ENCODE assay signal across 10 mouse cellular contexts in genomic region chr17:71561631-71562030, GRCm38 (mm10). TPM values are rescaled to one million over a fixed set of nuclear protein-coding genes. Genes with fewer than 3 reads are reported as not detected.
A peak's percentile ranks its signal among the peaks of the same experiment; 100 is the strongest.
DNase-seq lines count a peak whose midpoint lies in the region; ATAC-seq and TF ChIP-seq lines count a peak whose summit lies in the region.
"Had no signal": no experiment of that assay in that cellular context is flagged by ENCODE, and none has a peak within 500 bp of the region (broad histone marks: within the 10 kb centered on the region; RNA-seq: fewer than 3 reads in every experiment).

No protein-coding gene starts in this region.

- H3K27ac ChIP-seq in kidney, postnatal 0 days, result no peak overlapping the region
- no peak overlapping the region for H3K27ac ChIP-seq in limb, embryonic 14.5 days (replicated peaks; ENCODE audit: low read depth, low read length)

- no peaks in the 10 kb centered on the region for H3K36me3 ChIP-seq in kidney, postnatal 0 days (ENCODE audit: insufficient read depth, low read length)
- no peaks in the 10 kb centered on the region for H3K36me3 ChIP-seq in limb, embryonic 14.5 days (ENCODE audit: control insufficient read depth, insufficient read depth, low read length)

- TF ChIP-seq CTCF in kidney, postnatal 0 days (IDR thresholded peaks at IDR 0.05; ENCODE audit: low read depth), result peak; percentile 67

- H3K27me3 ChIP-seq in kidney, postnatal 0 days (ENCODE audit: insufficient read depth, low read length), result no peaks in the 10 kb centered on the region
- no peaks in the 10 kb centered on the region for H3K27me3 ChIP-seq in limb, embryonic 14.5 days (ENCODE audit: control insufficient read depth, insufficient read depth, low read length)

- H3K9ac ChIP-seq in kidney, postnatal 0 days (ENCODE audit: low read depth, low read length), result no peak overlapping the region
- no peak overlapping the region for H3K9ac ChIP-seq in limb, embryonic 14.5 days (ENCODE audit: low read depth, low read length, severe bottlenecking)

- H3K4me3 ChIP-seq in kidney, postnatal 0 days (replicated peaks; ENCODE audit: low read depth, low read length), result no peak overlapping the region
- H3K4me3 ChIP-seq in limb, embryonic 14.5 days (replicated peaks; ENCODE audit: low read length), result no peak overlapping the region
- H3K4me3 ChIP-seq: myocyte had no signal

- peak; percentile 45 for DNase-seq in adrenal gland, postnatal 10 days
- DNase-seq in adrenal gland, postnatal 25 days, result no peak
- peak; percentile 58 for DNase-seq in kidney, postnatal 0 days (ENCODE audit: low spot score)
- DNase-seq in kidney, adult 11 months, result no peak
- DNase-seq in B cell, adult 2 months, result peak; percentile 66 to 73
- peak; percentile 62 to 68 for DNase-seq in cerebellum, postnatal 14 days
- DNase-seq in limb, embryonic 14.5 days (ENCODE audit: low spot score), result peak; percentile 49
- DNase-seq in thymus, postnatal 4 days, result peak; percentile 48

- no peak for ATAC-seq in kidney, postnatal 0 days (replicated peaks; ENCODE audit: low FRiP score, low read depth)
- no peak for ATAC-seq in limb, embryonic 14.5 days (ENCODE audit: low FRiP score, low read depth)

- no peak overlapping the region for H3K4me2 ChIP-seq in kidney, postnatal 0 days (ENCODE audit: low read length)
- H3K4me2 ChIP-seq in limb, embryonic 14.5 days (replicated peaks; ENCODE audit: low read depth, low read length, severe bottlenecking), result no peak overlapping the region

- TF ChIP-seq POLR2A in limb, embryonic 14.5 days (IDR thresholded peaks at IDR 0.05; ENCODE audit: borderline replicate concordance, extremely low read depth, insufficient read depth, insufficient read length), result no peak

- no peaks in the 10 kb centered on the region for H3K4me1 ChIP-seq in kidney, postnatal 0 days (replicated peaks; ENCODE audit: insufficient read depth, low read length)
- no peaks in the 10 kb centered on the region for H3K4me1 ChIP-seq in limb, embryonic 14.5 days (ENCODE audit: control insufficient read depth, insufficient read depth, low read length)

- H3K9me3 ChIP-seq in kidney, postnatal 0 days (replicated peaks; ENCODE audit: low read length), result no peaks in the 10 kb centered on the region
- H3K9me3 ChIP-seq in limb, embryonic 14.5 days (ENCODE audit: control insufficient read depth, low read length), result no peaks in the 10 kb centered on the region

RNA-seq across cellular contexts. Expression of gene Spdya, which starts 9.8 kb away (rescaled TPM):
- under 1 TPM; 0.45 to 0.55 TPM for total RNA-seq in adrenal gland, postnatal 10 days (2021)
- 1.00 and 1.2 TPM in 2 replicates for total RNA-seq in adrenal gland, postnatal 25 days (2021)
- polyA plus RNA-seq in kidney, postnatal 0 days (2015; fragmentation: Nextera tagmentation; extraction: Ambion mirVana), result 0.58 and 0.82 TPM in 2 replicates
- 0.79 and 1.0 TPM in 2 replicates for polyA plus RNA-seq in limb, embryonic 14.5 days (2012; rRNA removed)
- polyA plus RNA-seq in limb, embryonic 14.5 days (2014; fragmentation: Nextera tagmentation; extraction: Ambion mirVana), result 1.3 and 1.5 TPM in 2 replicates
- polyA plus RNA-seq: large intestine, adult 2 months had no signal

RNA-seq across cellular contexts. Expression of gene Ndc80, which starts 35.0 kb away (rescaled TPM):
- 10 to 100 TPM in 1 of 2 experiments, 1 to 10 TPM in 1; 9.4 to 11.9 TPM for total RNA-seq in adrenal gland, postnatal 10 days (2021)
- 4.3 and 5.9 TPM in 2 replicates for total RNA-seq in adrenal gland, postnatal 25 days (2021)
- 21.5 and 26.3 TPM in 2 replicates for polyA plus RNA-seq in kidney, postnatal 0 days (2015; fragmentation: Nextera tagmentation; extraction: Ambion mirVana)
- 9.8 and 18.9 TPM in 2 replicates for polyA plus RNA-seq in limb, embryonic 14.5 days (2012; rRNA removed)
- 35.8 and 37.3 TPM in 2 replicates for polyA plus RNA-seq in limb, embryonic 14.5 days (2014; fragmentation: Nextera tagmentation; extraction: Ambion mirVana)

RNA-seq across cellular contexts. Expression of gene Wdr43, which starts 54.1 kb away (rescaled TPM):
- 10 to 100 TPM; 46.3 to 53.4 TPM for total RNA-seq in adrenal gland, postnatal 10 days (2021)
- 45.4 and 46.7 TPM in 2 replicates for total RNA-seq in adrenal gland, postnatal 25 days (2021)
- 54.6 and 56.2 TPM in 2 replicates for polyA plus RNA-seq in kidney, postnatal 0 days (2015; fragmentation: Nextera tagmentation; extraction: Ambion mirVana)
- polyA plus RNA-seq in limb, embryonic 14.5 days (2012; rRNA removed), result 47.2 and 57.0 TPM in 2 replicates
- polyA plus RNA-seq in limb, embryonic 14.5 days (2014; fragmentation: Nextera tagmentation; extraction: Ambion mirVana), result 78.8 and 82.9 TPM in 2 replicates

Comparison
In these comparisons a context has a peak if more than half of its experiments do, and no peak if none do; other contexts are left out.
1. DNase-seq: peak in adrenal gland, postnatal 10 days (single experiment), kidney, postnatal 0 days (single experiment), B cell, adult 2 months (2 of 2), cerebellum, postnatal 14 days (2 of 2), limb, embryonic 14.5 days (single experiment) and thymus, postnatal 4 days (single experiment); none in adrenal gland, postnatal 25 days (single experiment) and kidney, adult 11 months (single experiment).